Mouse (Mus musculus): Measurements from ENCODE around the gene A730061H03Rik. TPM values are rescaled to one million over a fixed set of nuclear protein-coding genes. Genes with fewer than 3 reads are reported as not detected.

Gene A730061H03Rik
- polyA plus RNA-seq, 2 experiments = 0.67 to 0.74 TPM

- Histone ChIP-seq H3K4me2 (replicated peaks; ENCODE audit: low read depth, low read length, severe bottlenecking) (peak overlapping the region; percentile 56), H3K9ac (ENCODE audit: low read depth, low read length, severe bottlenecking) (peak overlapping the region; percentile 73; the same call in 1 of the 2 replicates), H3K4me1 (ENCODE audit: control insufficient read depth, insufficient read depth, low read length) (peaks cover 5% of the 10 kb centered on the region), H3K27ac (replicated peaks; ENCODE audit: low read depth, low read length) (peak overlapping the region; percentile 52; the same call in 1 of the 2 replicates), H3K36me3 (ENCODE audit: control insufficient read depth, insufficient read depth, low read length) (peaks cover 7% of the 10 kb centered on the region), H3K27me3 (ENCODE audit: control insufficient read depth, insufficient read depth, low read length) (no peaks in the 10 kb centered on the region), H3K9me3 (ENCODE audit: control insufficient read depth, low read length) (no peaks in the 10 kb centered on the region), H3K4me3 (replicated peaks; ENCODE audit: low read length) (peak overlapping the region; percentile 68)
- DNase-seq (ENCODE audit: low spot score) = no peak
- no peak for TF ChIP-seq POLR2A (IDR thresholded peaks at IDR 0.05; ENCODE audit: borderline replicate concordance, extremely low read depth, insufficient read depth, insufficient read length)
- 49% methylated on average over 6 of the region's 6 CpGs for WGBS
- ATAC-seq (ENCODE audit: low FRiP score, low read depth) = no peak
Observed at GRCm38 (mm10) chr14:55558740-55559448, 1.3 kb downstream of the A730061H03Rik start.

- no peak for DNase-seq (ENCODE audit: low spot score)
- WGBS = 93% methylated on average over 3 of the region's 3 CpGs
- no peak overlapping the region for H3K27ac ChIP-seq (replicated peaks; ENCODE audit: low read depth, low read length)
- no peak overlapping the region for H3K4me3 ChIP-seq (replicated peaks; ENCODE audit: low read length)
- H3K9ac ChIP-seq (ENCODE audit: low read depth, low read length, severe bottlenecking) = no peak overlapping the region
- ATAC-seq (ENCODE audit: low FRiP score, low read depth) = no peak
- no peak overlapping the region for H3K4me2 ChIP-seq (replicated peaks; ENCODE audit: low read depth, low read length, severe bottlenecking)
- TF ChIP-seq POLR2A (IDR thresholded peaks at IDR 0.05; ENCODE audit: borderline replicate concordance, extremely low read depth, insufficient read depth, insufficient read length) = no peak
- H3K4me1 ChIP-seq (ENCODE audit: control insufficient read depth, insufficient read depth, low read length) = peaks cover 5% of the 10 kb centered on the region
- no peaks in the 10 kb centered on the region for H3K36me3 ChIP-seq (ENCODE audit: control insufficient read depth, insufficient read depth, low read length)
- no peaks in the 10 kb centered on the region for H3K27me3 ChIP-seq (ENCODE audit: control insufficient read depth, insufficient read depth, low read length)
- H3K9me3 ChIP-seq (ENCODE audit: control insufficient read depth, low read length) = no peaks in the 10 kb centered on the region
Observed at GRCm38 (mm10) chr14:55557587-55557986, 2.6 kb downstream of the A730061H03Rik start.

- Histone ChIP-seq H3K27me3 (ENCODE audit: control insufficient read depth, insufficient read depth, low read length) (no peaks in the 10 kb centered on the region), H3K4me3 (replicated peaks; ENCODE audit: low read length) (no peak overlapping the region), H3K4me2 (replicated peaks; ENCODE audit: low read depth, low read length, severe bottlenecking) (no peak overlapping the region), H3K27ac (replicated peaks; ENCODE audit: low read depth, low read length) (no peak overlapping the region), H3K9ac (ENCODE audit: low read depth, low read length, severe bottlenecking) (no peak overlapping the region), H3K36me3 (ENCODE audit: control insufficient read depth, insufficient read depth, low read length) (no peaks in the 10 kb centered on the region), H3K9me3 (ENCODE audit: control insufficient read depth, low read length) (no peaks in the 10 kb centered on the region), H3K4me1 (ENCODE audit: control insufficient read depth, insufficient read depth, low read length) (peaks cover 5% of the 10 kb centered on the region)
- ATAC-seq (ENCODE audit: low FRiP score, low read depth) = no peak
- 26% methylated on average over 5 of the region's 5 CpGs for WGBS
- peak; percentile 52 for DNase-seq (ENCODE audit: low spot score)
- no peak for TF ChIP-seq POLR2A (IDR thresholded peaks at IDR 0.05; ENCODE audit: borderline replicate concordance, extremely low read depth, insufficient read depth, insufficient read length)
Observed at GRCm38 (mm10) chr14:55557003-55557402, 3.2 kb downstream of the A730061H03Rik start.

GRCm38 (mm10) chr14:55555788-55556187, 4.4 kb downstream of the A730061H03Rik start:
- no peaks in the 10 kb centered on the region for H3K27me3 ChIP-seq (ENCODE audit: control insufficient read depth, insufficient read depth, low read length)
- no peak for TF ChIP-seq POLR2A (IDR thresholded peaks at IDR 0.05; ENCODE audit: borderline replicate concordance, extremely low read depth, insufficient read depth, insufficient read length)
- H3K9ac ChIP-seq (ENCODE audit: low read depth, low read length, severe bottlenecking) = no peak overlapping the region
- H3K4me2 ChIP-seq (replicated peaks; ENCODE audit: low read depth, low read length, severe bottlenecking) = no peak overlapping the region
- ATAC-seq (ENCODE audit: low FRiP score, low read depth) (no peak), DNase-seq (ENCODE audit: low spot score) (no peak)
- no peaks in the 10 kb centered on the region for H3K4me1 ChIP-seq (ENCODE audit: control insufficient read depth, insufficient read depth, low read length)
- 74% methylated on average over 3 of the region's 3 CpGs for WGBS
- H3K27ac ChIP-seq (replicated peaks; ENCODE audit: low read depth, low read length) = no peak overlapping the region
- H3K36me3 ChIP-seq (ENCODE audit: control insufficient read depth, insufficient read depth, low read length) = no peaks in the 10 kb centered on the region
- no peaks in the 10 kb centered on the region for H3K9me3 ChIP-seq (ENCODE audit: control insufficient read depth, low read length)
- H3K4me3 ChIP-seq (replicated peaks; ENCODE audit: low read length) = no peak overlapping the region

- Histone ChIP-seq H3K4me1 (ENCODE audit: control insufficient read depth, insufficient read depth, low read length) (no peaks in the 10 kb centered on the region), H3K36me3 (ENCODE audit: control insufficient read depth, insufficient read depth, low read length) (peaks cover 8% of the 10 kb centered on the region), H3K9ac (ENCODE audit: low read depth, low read length, severe bottlenecking) (no peak overlapping the region), H3K27me3 (ENCODE audit: control insufficient read depth, insufficient read depth, low read length) (no peaks in the 10 kb centered on the region), H3K27ac (replicated peaks; ENCODE audit: low read depth, low read length) (no peak overlapping the region), H3K9me3 (ENCODE audit: control insufficient read depth, low read length) (no peaks in the 10 kb centered on the region), H3K4me3 (replicated peaks; ENCODE audit: low read length) (no peak overlapping the region), H3K4me2 (replicated peaks; ENCODE audit: low read depth, low read length, severe bottlenecking) (no peak overlapping the region)
- no peak for TF ChIP-seq POLR2A (IDR thresholded peaks at IDR 0.05; ENCODE audit: borderline replicate concordance, extremely low read depth, insufficient read depth, insufficient read length)
- DNase-seq (ENCODE audit: low spot score) (no peak), ATAC-seq (ENCODE audit: low FRiP score, low read depth) (no peak)
Observed at GRCm38 (mm10) chr14:55554635-55555034, 5.6 kb downstream of the A730061H03Rik start.

Data from limb, embryonic 14.5 days (tissue).